Mouse (Mus musculus) lung, embryonic 14.5 days (tissue): ENCODE results near the gene Mtap. TPM values are rescaled to one million over a fixed set of nuclear protein-coding genes. Genes with fewer than 3 reads are reported as not detected.

Experiments used
- ATAC-seq: fragments of 200-750 bp; cut with Nextera tagmentation; 2 replicates; pipeline ENCODE4 v1.8.0; 2017; ENCODE audit warnings: mild to moderate bottlenecking, moderate TSS enrichment, moderate library complexity; ENCODE audit not compliant: insufficient read depth
- DNase-seq: peaks from one replicate; pipeline ENCODE4 v3.0.0-alpha.2; 2015
- H3K27ac ChIP-seq: fragments of 300-500 bp; sonication (generic); 2 replicates; pipeline ENCODE4 v1.5.1; 2014; ENCODE audit warnings: low read depth, mild to moderate bottlenecking, moderate library complexity
- H3K27me3 ChIP-seq: fragments of 300-500 bp; sonication (generic); 2 replicates; pipeline ENCODE4 v1.6.1; 2014; ENCODE audit warnings: low read length, control low read depth; ENCODE audit not compliant: insufficient read depth
- H3K36me3 ChIP-seq: fragments of 300-500 bp; sonication (generic); 2 replicates; pipeline ENCODE4 v1.6.1; 2014; ENCODE audit warnings: control low read depth; ENCODE audit not compliant: insufficient read depth
- H3K4me1 ChIP-seq: fragments of 300-500 bp; sonication (generic); 2 replicates; pipeline ENCODE4 v1.6.1; 2014; ENCODE audit warnings: antibody characterized with exemption, control low read depth; ENCODE audit not compliant: insufficient read depth
- H3K4me2 ChIP-seq: fragments of 300-500 bp; sonication (generic); 2 replicates; pipeline ENCODE4 v1.6.1; 2014; ENCODE audit warnings: mild to moderate bottlenecking
- H3K4me3 ChIP-seq: fragments of 300-500 bp; sonication (generic); 2 replicates; pipeline ENCODE4 v1.5.1; 2014; ENCODE audit warnings: low read depth, low read length
- H3K9ac ChIP-seq: fragments of 300-500 bp; sonication (generic); 2 replicates; pipeline ENCODE4 v1.6.1; 2014
- H3K9me3 ChIP-seq: fragments of 300-500 bp; sonication (generic); 2 replicates; pipeline ENCODE4 v1.6.1; 2016; ENCODE audit warnings: low read depth, low read length, control low read depth
- CTCF ChIP-seq: IDR thresholded peaks from 2 replicates; pipeline ENCODE4 v1.5.1; 2016; ENCODE audit warnings: antibody characterized with exemption, low read depth
- WGBS: fragments of 180-500 bp; shearing (Covaris S2); extraction: QIAGEN DNeasy Blood & Tissue Kit; methylation state at CpG from one replicate; pipeline ENCODE4 v1.1.7; 2014; 5-methylcytosine and 5-hydroxymethylcytosine counted together
- polyA plus RNA-seq: library from polyadenylated mRNA; unstranded; fragments of >200 nt; fragmentation: Nextera tagmentation; extraction: Ambion mirVana; gene quantifications from 2 replicates; pipeline ENCODE4 v1.2.1, GENCODE M21; 2014

Mtap gene
- polyA plus RNA-seq, 1 experiment from 2014 or later = 74.6 TPM

DNA sequence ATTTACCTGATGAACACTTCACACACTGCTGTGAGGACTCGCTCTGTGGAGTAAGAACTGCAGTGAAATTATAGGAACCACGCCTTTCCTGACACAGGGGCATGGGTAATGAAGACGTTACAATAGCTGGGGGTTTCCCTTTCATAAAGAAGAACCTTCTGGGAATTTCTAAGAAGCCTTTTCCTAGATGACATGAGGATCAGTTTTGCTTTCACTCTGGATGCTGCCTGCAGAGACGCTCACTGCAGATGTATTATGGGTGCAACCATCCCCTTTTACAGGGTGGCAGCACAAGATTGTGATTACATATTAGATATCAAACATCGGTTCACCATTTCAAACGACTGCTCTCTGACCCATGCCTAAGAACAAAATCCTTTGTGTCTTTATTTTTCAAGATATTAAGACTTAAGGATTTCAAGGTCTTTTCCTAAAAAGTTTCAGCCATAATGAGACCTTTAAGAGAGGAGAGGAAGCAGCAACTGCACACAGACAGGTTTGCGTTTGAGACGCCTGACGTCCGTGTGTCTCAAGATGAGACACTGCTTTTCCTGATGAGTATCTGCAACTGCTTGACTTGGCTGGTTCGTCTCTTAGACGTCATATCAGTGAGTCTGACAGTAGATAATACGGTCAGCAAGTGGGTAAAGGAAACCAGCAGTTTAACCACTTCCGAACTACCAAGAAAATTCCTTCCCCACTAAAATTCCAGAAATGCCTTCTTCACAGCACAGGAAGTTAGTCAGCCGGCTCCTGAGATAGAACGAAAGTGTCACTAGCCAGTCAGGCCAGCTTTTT is 13.3 kb upstream of the Mtap start:
- 38% methylated on average over 16 of the region's 16 CpGs for WGBS
- TF ChIP-seq CTCF = no peak
- H3K4me2 ChIP-seq = no peak overlapping the region

DNA sequence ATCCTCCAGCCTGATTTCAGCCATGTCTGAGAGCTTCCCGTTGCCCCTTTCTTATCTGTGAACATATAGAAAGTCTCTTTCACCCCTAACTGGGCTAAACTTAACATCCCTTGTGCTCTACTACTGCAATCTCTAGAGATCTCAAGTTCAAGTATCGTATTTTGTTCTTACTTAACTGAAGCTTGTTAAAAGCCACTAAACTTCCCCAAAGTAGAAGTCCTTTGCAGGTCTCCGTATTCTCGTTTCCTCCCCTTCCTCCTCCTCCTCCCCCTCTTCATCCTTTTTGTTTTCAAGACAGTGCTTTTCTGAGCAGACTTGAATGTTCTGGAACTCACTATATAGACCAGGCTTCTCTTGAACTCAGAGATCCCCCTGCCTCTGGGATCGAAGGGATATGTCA is 9.2 kb upstream of the Mtap start:
- Histone ChIP-seq H3K27me3 (no peaks in the 10 kb centered on the region), H3K4me3 (no peak overlapping the region), H3K27ac (no peak overlapping the region), H3K9me3 (no peaks in the 10 kb centered on the region), H3K4me1 (peaks cover 3% of the 10 kb centered on the region; the same call in 1 of the 2 replicates), H3K36me3 (no peaks in the 10 kb centered on the region), H3K4me2 (peak overlapping the region; percentile 45; the same call in 1 of the 2 replicates), H3K9ac (no peak overlapping the region)
- no peak for ATAC-seq
- TF ChIP-seq CTCF = no peak
- WGBS = 52% methylated on average over 5 of the region's 5 CpGs
- no peak for DNase-seq

More for the DNA sequence above, 13.3 kb upstream of the Mtap start:
- Histone ChIP-seq H3K4me3 (no peak overlapping the region), H3K9ac (no peak overlapping the region), H3K9me3 (no peaks in the 10 kb centered on the region), H3K27me3 (no peaks in the 10 kb centered on the region), H3K4me1 (peaks cover 3% of the 10 kb centered on the region; the same call in 1 of the 2 replicates), H3K27ac (no peak overlapping the region), H3K36me3 (no peaks in the 10 kb centered on the region)
- ATAC-seq (no peak), DNase-seq (peak; percentile 38)

DNA sequence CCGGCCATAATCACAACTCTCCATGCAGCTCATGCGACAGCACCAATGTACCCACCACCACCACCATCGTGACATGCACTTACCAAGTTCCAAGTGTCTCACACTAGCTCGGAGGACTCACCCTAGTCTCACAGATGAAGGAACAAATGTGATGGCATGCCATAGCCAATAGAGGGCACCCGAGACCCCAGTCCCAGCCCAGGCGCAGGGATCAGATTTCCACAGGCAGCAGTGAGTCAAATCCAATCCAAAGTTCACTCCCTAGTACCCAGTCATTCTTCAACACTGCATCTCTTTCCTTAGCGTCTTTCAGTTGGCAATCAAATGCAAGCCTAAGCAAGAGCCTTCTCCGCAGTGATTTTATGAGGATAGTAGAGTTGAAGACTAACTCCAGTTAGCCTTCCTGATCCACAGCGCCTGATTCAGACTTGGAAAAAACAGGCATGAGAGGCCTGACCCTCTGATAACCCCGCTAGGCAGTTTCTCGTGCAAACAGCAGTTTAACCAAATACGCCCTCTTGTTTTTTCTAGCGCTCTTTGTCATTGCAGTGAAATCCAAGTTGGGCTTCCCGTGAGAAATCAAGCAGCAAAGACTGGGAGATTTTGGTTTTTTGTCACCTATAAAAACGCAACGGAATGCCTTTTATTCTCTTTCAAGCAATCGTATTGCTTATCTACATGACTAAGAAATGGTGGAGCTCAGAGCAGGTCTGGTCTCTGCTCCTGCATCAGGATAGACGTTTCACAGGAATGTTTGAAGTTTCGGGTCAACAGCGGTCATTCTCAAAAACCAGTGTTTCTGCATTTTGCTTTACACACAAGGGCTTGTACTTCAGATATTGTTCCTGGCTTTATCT is 8.6 kb upstream of the Mtap start:
- peak; percentile 76 for TF ChIP-seq CTCF
- no peak overlapping the region for H3K9ac ChIP-seq
- peak overlapping the region; percentile 45 for H3K4me2 ChIP-seq
- no peak overlapping the region for H3K4me3 ChIP-seq
- no peaks in the 10 kb centered on the region for H3K9me3 ChIP-seq
- DNase-seq (peak; percentile 83), ATAC-seq (peak; percentile 82)
- peak overlapping the region; percentile 50; the same call in 1 of the 2 replicates for H3K27ac ChIP-seq
- no peaks in the 10 kb centered on the region for H3K27me3 ChIP-seq
- H3K36me3 ChIP-seq = no peaks in the 10 kb centered on the region
- peaks cover 3% of the 10 kb centered on the region; the same call in 1 of the 2 replicates for H3K4me1 ChIP-seq
- 15% methylated on average over 20 of the region's 20 CpGs for WGBS

DNA sequence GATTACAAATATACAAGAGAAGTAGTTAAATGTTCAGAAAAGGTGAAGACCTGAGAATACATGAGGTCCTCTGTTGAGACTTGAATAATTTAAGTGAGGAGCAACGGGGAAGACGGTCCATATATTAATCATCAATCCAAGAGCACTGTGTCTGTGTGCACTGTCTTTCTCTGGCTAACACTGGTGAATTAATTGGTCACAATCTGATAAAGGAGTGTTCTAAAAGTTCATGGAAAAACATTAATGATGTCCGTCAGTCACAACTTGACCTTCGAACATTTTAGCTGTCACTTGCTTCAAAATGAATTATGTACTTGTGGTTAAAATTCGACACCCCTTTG is 8.0 kb upstream of the Mtap start:
- WGBS = 43% methylated on average over 5 of the region's 5 CpGs
- H3K9ac ChIP-seq = no peak overlapping the region
- H3K4me1 ChIP-seq = peaks cover 3% of the 10 kb centered on the region; the same call in 1 of the 2 replicates
- H3K4me3 ChIP-seq = no peak overlapping the region
- ATAC-seq (no peak), DNase-seq (no peak)
- H3K36me3 ChIP-seq = no peaks in the 10 kb centered on the region
- no peaks in the 10 kb centered on the region for H3K9me3 ChIP-seq
- no peaks in the 10 kb centered on the region for H3K27me3 ChIP-seq
- peak overlapping the region; percentile 45; the same call in 1 of the 2 replicates for H3K4me2 ChIP-seq
- TF ChIP-seq CTCF = no peak
- no peak overlapping the region for H3K27ac ChIP-seq

- peaks cover 3% of the 10 kb centered on the region; the same call in 1 of the 2 replicates for H3K4me1 ChIP-seq
- H3K4me2 ChIP-seq = 0 out of 2 replicates have a peak overlapping the region, but pooled peaks have one; percentile 4
- H3K27me3 ChIP-seq = no peaks in the 10 kb centered on the region
- ATAC-seq (peak; percentile 54), DNase-seq (peak; percentile 92)
- no peaks in the 10 kb centered on the region for H3K36me3 ChIP-seq
- no peaks in the 10 kb centered on the region for H3K9me3 ChIP-seq
- H3K27ac ChIP-seq = no peak overlapping the region
- H3K9ac ChIP-seq = no peak overlapping the region
- no peak overlapping the region for H3K4me3 ChIP-seq
- peak; percentile 73 for TF ChIP-seq CTCF
- WGBS = 4% methylated on average over 5 of the region's 5 CpGs
Observed at GRCm38 (mm10) chr4:89129311-89129913, 7.5 kb upstream of the Mtap start.

DNA sequence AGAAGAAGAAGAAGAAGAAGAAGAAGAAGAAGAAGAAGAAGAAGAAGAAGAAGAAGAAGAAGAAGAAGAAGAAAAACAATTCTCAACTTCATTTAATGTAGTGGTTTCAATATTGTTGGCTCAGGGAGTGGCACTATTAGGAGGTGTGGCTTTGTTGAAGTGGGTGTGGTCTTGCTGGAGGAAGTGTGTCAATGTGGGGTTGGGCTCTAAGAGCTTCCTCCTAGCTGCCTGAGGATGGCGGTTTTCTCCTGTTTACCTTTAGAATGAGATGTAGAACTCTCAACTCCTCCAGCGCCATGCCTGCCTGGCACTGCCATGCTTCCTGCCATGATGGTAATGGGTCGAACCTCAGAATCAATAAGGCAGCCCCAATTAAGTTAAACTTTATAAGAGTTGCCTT is 5.1 kb upstream of the Mtap start:
- Histone ChIP-seq H3K9me3 (no peaks in the 10 kb centered on the region), H3K4me1 (peaks cover 3% of the 10 kb centered on the region; the same call in 1 of the 2 replicates), H3K27me3 (no peaks in the 10 kb centered on the region), H3K27ac (no peak overlapping the region), H3K4me3 (no peak overlapping the region), H3K9ac (no peak overlapping the region), H3K36me3 (no peaks in the 10 kb centered on the region), H3K4me2 (no peak overlapping the region)
- 81% methylated on average over 3 of the region's 3 CpGs for WGBS
- TF ChIP-seq CTCF = no peak
- DNase-seq (no peak), ATAC-seq (no peak)

- ATAC-seq (no peak), DNase-seq (no peak)
- peaks cover 15% of the 10 kb centered on the region for H3K4me1 ChIP-seq
- WGBS = 34% methylated on average over 3 of the region's 3 CpGs
- H3K36me3 ChIP-seq = no peaks in the 10 kb centered on the region; the same call in 1 of the 2 replicates
- no peaks in the 10 kb centered on the region for H3K9me3 ChIP-seq
- no peak for TF ChIP-seq CTCF
- peak overlapping the region; percentile 91; the same call in 1 of the 2 replicates for H3K9ac ChIP-seq
- H3K27me3 ChIP-seq = no peaks in the 10 kb centered on the region
- H3K4me2 ChIP-seq = peak overlapping the region; percentile 74
- peak overlapping the region; percentile 84; the same call in 1 of the 2 replicates for H3K4me3 ChIP-seq
- H3K27ac ChIP-seq = peak overlapping the region; percentile 90; the same call in 1 of the 2 replicates
Observed at GRCm38 (mm10) chr4:89136356-89136755, 566 bp upstream of the Mtap start.
